Mouse (Mus musculus) ES-Bruce4 (cell line): ENCODE results near the gene Cdh4. TPM values are rescaled to one million over a fixed set of nuclear protein-coding genes. Genes with fewer than 3 reads are reported as not detected.

Experiments
- H3K27ac ChIP-seq: 2 replicates; pipeline ENCODE4 v1.5.1; 2012; ENCODE audit warnings: low read length, inconsistent platforms; ENCODE audit not compliant: insufficient read depth
- H3K27me3 ChIP-seq: 2 replicates; pipeline ENCODE4 v1.6.1; 2012; ENCODE audit warnings: mild to moderate bottlenecking, low read length, inconsistent platforms; ENCODE audit not compliant: control insufficient read depth, poor library complexity, insufficient read depth, severe bottlenecking
- H3K36me3 ChIP-seq: 2 replicates; pipeline ENCODE4 v1.6.1; 2012; ENCODE audit warnings: inconsistent platforms, mild to moderate bottlenecking, low read length, moderate library complexity; ENCODE audit not compliant: control insufficient read depth, poor library complexity, insufficient read depth, severe bottlenecking
- H3K4me1 ChIP-seq: one replicate; pipeline ENCODE4 v1.8.1; 2011; ENCODE audit warnings: low read length; ENCODE audit not compliant: control insufficient read depth, insufficient read depth
- H3K4me3 ChIP-seq: 2 replicates; pipeline ENCODE4 v1.5.1; 2011; ENCODE audit warnings: low read depth, mild to moderate bottlenecking, low read length
- H3K9ac ChIP-seq: 2 replicates; pipeline ENCODE4 v1.6.1; 2012; ENCODE audit warnings: low read depth, mild to moderate bottlenecking, inconsistent platforms; ENCODE audit not compliant: poor library complexity, severe bottlenecking
- H3K9me3 ChIP-seq: replicated peaks from 2 replicates; pipeline ENCODE4 v1.6.1; 2012; ENCODE audit warnings: mild to moderate bottlenecking, low read length, inconsistent platforms; ENCODE audit not compliant: control insufficient read depth, poor library complexity, insufficient read depth, severe bottlenecking
- CTCF ChIP-seq: IDR thresholded peaks from one replicate; pipeline ENCODE4 v1.8.1; 2011; ENCODE audit warnings: low read depth, low read length
- EP300 ChIP-seq: IDR thresholded peaks from 2 replicates; pipeline ENCODE4 v1.6.1; 2011; ENCODE audit warnings: low read depth, low read length; ENCODE audit not compliant: insufficient read depth
- POLR2A ChIP-seq: IDR thresholded peaks from one replicate; pipeline ENCODE4 v1.8.1; 2011; ENCODE audit warnings: low read length; ENCODE audit not compliant: insufficient read depth
- polyA plus RNA-seq: library from polyadenylated mRNA; stranded (reverse); fragments of >200 nt; gene quantifications from 2 replicates; pipeline ENCODE4 v1.2.4, GENCODE M21; 2011; ENCODE audit warnings: low read depth; ENCODE audit not compliant: missing spikeins, insufficient read depth, insufficient read length

Cdh4 gene
- polyA plus RNA-seq, 1 experiment = 1.4 TPM

DNA sequence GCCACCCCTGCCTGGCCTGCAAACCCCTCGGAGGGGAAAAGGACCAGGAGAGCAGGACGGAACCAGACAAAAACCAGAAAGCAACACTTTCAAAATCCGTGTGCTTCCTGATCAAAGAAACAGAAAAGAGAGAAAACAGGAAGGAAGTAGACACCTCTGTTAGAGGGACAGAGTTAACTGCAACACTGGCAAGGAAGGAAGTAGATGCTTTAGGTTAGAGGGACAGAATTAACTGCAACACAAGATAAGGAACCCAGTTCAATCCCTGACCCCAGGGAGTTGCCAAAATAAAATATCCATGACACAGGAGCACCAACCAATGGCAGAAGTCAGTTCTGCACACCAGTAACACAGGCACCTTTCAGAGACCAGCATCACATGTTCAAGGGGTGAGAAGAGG, 491.9 kb downstream of the Cdh4 start:
- H3K27me3 ChIP-seq = no peaks in the 10 kb centered on the region
- no peak overlapping the region for H3K27ac ChIP-seq
- no peak overlapping the region for H3K9ac ChIP-seq
- no peak for TF ChIP-seq EP300
- TF ChIP-seq POLR2A = no peak
- TF ChIP-seq CTCF = no peak
- no peak overlapping the region for H3K4me3 ChIP-seq
- peaks cover 10% of the 10 kb centered on the region; the same call in 1 of the 2 replicates for H3K36me3 ChIP-seq
- H3K9me3 ChIP-seq = no peaks in the 10 kb centered on the region
- no peaks in the 10 kb centered on the region for H3K4me1 ChIP-seq

DNA sequence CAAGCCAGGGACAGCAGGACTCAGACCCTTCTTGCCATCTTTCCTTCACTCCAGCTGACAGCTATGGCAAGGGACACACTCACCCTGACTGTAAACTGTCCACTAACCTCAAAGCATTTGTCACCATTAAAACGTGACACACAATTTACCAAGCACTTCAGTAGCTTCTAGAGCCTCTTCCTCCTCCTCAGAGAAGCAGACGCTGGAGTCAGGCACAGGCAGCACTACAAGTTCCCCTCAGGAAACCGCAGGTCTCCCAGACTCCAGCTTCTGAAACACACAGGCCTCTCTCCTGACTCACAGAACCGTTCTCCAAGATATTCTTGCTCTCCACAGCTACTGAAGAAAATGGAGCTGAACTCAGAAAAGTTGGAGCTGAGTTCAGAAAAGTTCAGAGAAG, 494.9 kb downstream of the Cdh4 start:
- no peak overlapping the region for H3K9ac ChIP-seq
- no peak overlapping the region for H3K4me3 ChIP-seq
- H3K36me3 ChIP-seq = peaks cover 4% of the 10 kb centered on the region; the same call in 1 of the 2 replicates
- no peaks in the 10 kb centered on the region for H3K9me3 ChIP-seq
- no peak overlapping the region for H3K27ac ChIP-seq
- H3K4me1 ChIP-seq = no peaks in the 10 kb centered on the region
- no peaks in the 10 kb centered on the region for H3K27me3 ChIP-seq
- TF ChIP-seq EP300 (no peak), POLR2A (no peak)

DNA sequence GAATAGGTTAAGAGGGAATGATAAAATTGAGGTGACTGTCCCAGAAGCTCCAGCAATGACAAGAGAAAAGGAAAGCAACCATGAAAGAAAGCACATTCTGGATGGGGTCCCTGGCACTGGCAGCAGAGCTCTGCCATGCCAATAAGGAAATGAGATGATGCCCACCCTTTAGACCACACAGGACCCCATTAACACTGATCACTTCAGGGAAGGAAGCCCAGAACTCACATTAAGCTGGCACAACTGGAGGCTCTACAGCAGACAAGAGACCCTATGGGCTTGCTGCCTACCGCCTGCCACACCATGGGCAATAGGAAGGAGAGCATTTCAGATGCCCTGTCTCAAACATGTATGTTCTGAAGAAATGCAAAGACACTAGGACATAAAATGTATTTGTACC, 499.5 kb downstream of the Cdh4 start:
- no peak overlapping the region for H3K9ac ChIP-seq
- H3K27ac ChIP-seq = no peak overlapping the region
- no peaks in the 10 kb centered on the region for H3K27me3 ChIP-seq
- no peaks in the 10 kb centered on the region for H3K4me1 ChIP-seq
- no peaks in the 10 kb centered on the region for H3K9me3 ChIP-seq
- H3K36me3 ChIP-seq = no peaks in the 10 kb centered on the region
- TF ChIP-seq EP300 = no peak
- no peak for TF ChIP-seq POLR2A
- no peak for TF ChIP-seq CTCF
- H3K4me3 ChIP-seq = no peak overlapping the region

DNA sequence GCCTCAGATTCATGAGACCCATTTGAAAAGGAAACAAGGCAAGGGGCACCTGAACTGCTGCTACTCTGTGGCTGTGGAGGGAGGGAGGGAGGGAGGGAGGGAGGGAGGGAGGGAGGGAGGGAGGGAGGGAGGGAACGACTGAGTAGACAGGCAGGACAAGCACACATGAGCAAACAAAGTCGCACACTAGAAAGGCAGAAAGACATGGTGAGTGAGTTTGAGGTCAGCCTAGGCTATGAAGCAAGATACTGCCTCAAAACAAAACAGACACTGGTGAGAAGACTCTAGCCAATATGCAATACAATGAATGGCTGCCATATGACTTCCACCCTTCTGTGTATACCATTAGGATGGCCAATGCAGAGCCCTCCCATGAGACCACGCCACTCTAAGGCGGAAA, 502.8 kb downstream of the Cdh4 start:
- Histone ChIP-seq H3K4me1 (no peaks in the 10 kb centered on the region), H3K4me3 (no peak overlapping the region), H3K27ac (no peak overlapping the region), H3K9ac (no peak overlapping the region), H3K27me3 (no peaks in the 10 kb centered on the region), H3K9me3 (no peaks in the 10 kb centered on the region), H3K36me3 (no peaks in the 10 kb centered on the region)
- TF ChIP-seq POLR2A (no peak), EP300 (no peak), CTCF (no peak)

DNA sequence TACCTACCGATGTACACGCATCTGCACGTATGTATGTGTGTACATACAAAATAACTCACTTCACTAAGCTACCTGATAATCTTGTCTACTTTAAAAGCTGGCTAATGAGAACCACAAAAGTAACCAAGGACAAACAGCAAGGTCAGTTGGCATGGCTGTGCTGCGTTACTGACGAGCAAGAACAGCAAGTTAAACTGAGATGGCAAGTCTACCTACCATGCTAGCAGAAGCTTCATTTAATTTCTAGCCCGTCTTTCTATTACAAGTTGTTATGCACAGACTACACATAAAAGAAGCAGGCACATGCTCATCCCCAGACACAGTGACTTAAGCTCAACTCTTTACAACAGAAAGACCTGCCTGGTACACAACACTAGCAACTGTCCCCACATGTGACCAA, 504.3 kb downstream of the Cdh4 start:
- H3K27me3 ChIP-seq = no peaks in the 10 kb centered on the region
- no peaks in the 10 kb centered on the region for H3K36me3 ChIP-seq
- no peak overlapping the region for H3K4me3 ChIP-seq
- H3K9me3 ChIP-seq = no peaks in the 10 kb centered on the region
- H3K27ac ChIP-seq = no peak overlapping the region
- H3K4me1 ChIP-seq = no peaks in the 10 kb centered on the region
- no peak for TF ChIP-seq POLR2A
- no peak overlapping the region for H3K9ac ChIP-seq

DNA sequence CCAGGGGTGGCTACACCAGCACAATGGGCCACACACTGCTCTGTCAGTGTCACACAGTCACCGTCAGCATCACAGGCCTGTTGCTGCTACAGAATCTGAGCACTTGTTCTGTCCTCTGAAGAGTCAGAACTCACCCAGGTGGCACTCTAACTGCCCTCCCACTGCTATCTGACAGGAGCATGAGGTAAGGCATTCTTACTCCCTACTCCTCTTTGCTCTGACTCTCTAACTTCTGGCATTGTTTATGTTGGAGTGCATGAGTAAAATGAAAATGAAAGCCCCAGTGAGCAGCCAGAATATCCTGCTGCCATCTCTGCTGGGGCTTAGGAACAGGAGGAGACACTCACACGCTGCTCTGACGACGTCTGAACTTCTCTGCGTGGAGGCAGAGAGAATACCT, 505.4 kb downstream of the Cdh4 start:
- Histone ChIP-seq H3K27ac (no peak overlapping the region), H3K27me3 (no peaks in the 10 kb centered on the region), H3K9ac (no peak overlapping the region), H3K36me3 (no peaks in the 10 kb centered on the region), H3K9me3 (no peaks in the 10 kb centered on the region), H3K4me3 (no peak overlapping the region), H3K4me1 (no peaks in the 10 kb centered on the region)
- TF ChIP-seq CTCF = no peak
- no peak for TF ChIP-seq POLR2A
- TF ChIP-seq EP300 = no peak

DNA sequence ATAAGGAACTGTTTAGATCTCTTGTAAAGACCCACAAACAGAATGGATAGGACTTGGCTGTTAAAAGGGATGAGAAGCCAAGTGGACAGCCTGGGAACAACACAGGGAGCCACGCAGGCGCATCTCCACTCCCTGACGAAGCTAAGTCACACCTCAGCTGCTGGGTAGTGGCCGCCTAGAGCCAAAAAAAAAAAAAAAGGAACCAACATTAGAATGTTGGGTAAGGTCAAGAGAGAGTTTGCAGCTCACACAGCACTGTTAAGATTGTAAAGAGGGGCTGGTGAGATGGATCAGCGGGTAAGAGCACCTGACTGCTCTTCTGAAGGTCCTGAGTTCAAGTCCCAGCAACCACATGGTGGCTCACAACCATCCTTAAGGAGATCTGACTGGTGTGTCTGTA, 506.6 kb downstream of the Cdh4 start:
- TF ChIP-seq POLR2A (no peak), EP300 (no peak), CTCF (no peak)
- H3K27ac ChIP-seq = no peak overlapping the region
- no peaks in the 10 kb centered on the region for H3K9me3 ChIP-seq
- no peaks in the 10 kb centered on the region for H3K27me3 ChIP-seq
- H3K36me3 ChIP-seq = no peaks in the 10 kb centered on the region
- H3K4me1 ChIP-seq = no peaks in the 10 kb centered on the region
- H3K4me3 ChIP-seq = no peak overlapping the region
- H3K9ac ChIP-seq = no peak overlapping the region
